Mouse (Mus musculus) myocyte (in vitro differentiated cells): ENCODE data around the gene Shroom3.

Source experiments
- E2F4 ChIP-seq: IDR thresholded peaks from one replicate; pipeline ENCODE4 v1.6.1; 2011; ENCODE audit warnings: mild to moderate bottlenecking, control low read depth, moderate library complexity; ENCODE audit not compliant: insufficient read depth
- MAX ChIP-seq: IDR thresholded peaks from one replicate; pipeline ENCODE4 v1.6.1; 2011; ENCODE audit warnings: low read depth, mild to moderate bottlenecking, control low read depth
- MYOD1 ChIP-seq, 3 experiments: IDR thresholded peaks; one replicate each; pipeline ENCODE4 v1.6.1; 2011; ENCODE audit warnings: control low read depth in 2 of 3, low read depth in 2 of 3, mild to moderate bottlenecking in 2 of 3, moderate library complexity in 1 of 3; ENCODE audit not compliant: insufficient read length in 2 of 3, control insufficient read depth in 1 of 3
- POLR2A ChIP-seq: IDR thresholded peaks from one replicate; pipeline ENCODE4 v1.6.1; 2011; ENCODE audit warnings: low read depth, mild to moderate bottlenecking, control low read depth, moderate library complexity; ENCODE audit not compliant: insufficient read length
- REST ChIP-seq: IDR thresholded peaks from one replicate; pipeline ENCODE4 v1.6.1; 2011; ENCODE audit warnings: mild to moderate bottlenecking, control low read depth, moderate library complexity; ENCODE audit not compliant: insufficient read depth, insufficient read length
- TCF12 ChIP-seq: IDR thresholded peaks from one replicate; pipeline ENCODE4 v1.6.1; 2011; ENCODE audit warnings: mild to moderate bottlenecking, control low read depth; ENCODE audit not compliant: poor library complexity, insufficient read depth, severe bottlenecking
- TCF3 ChIP-seq: IDR thresholded peaks from one replicate; pipeline ENCODE4 v1.6.1; 2011; ENCODE audit warnings: low read depth, control low read depth; ENCODE audit not compliant: insufficient read length
- USF1 ChIP-seq: IDR thresholded peaks from one replicate; pipeline ENCODE4 v1.6.1; 2011; ENCODE audit warnings: low read depth, mild to moderate bottlenecking, control low read depth, moderate library complexity

DNA sequence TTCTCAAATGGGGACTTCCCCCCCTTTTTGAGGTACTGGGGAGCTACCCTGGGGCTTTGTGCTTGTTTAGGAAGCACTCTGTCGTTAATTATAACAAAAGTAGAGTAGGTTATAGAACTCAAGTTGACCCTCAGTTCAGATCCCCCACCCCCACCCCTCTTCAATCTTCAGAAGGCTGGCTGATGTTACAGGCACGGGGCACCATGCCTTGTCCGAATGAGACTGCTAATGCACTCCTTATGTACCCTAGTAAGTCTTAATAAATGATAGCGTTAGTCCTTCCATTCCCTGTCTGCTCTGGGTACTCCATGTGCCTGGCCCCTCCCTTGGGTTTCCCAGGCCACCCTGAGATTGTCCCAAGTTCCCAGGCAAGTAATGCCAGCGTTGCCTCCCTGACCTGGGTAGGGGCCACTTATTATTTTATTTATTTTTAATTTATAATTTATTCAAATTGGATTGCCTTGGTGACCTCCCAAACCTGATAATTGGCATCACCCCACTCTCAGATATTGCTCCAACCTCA lies 315.3 kb downstream of the Shroom3 start:
- no peak for TF ChIP-seq POLR2A
- TF ChIP-seq MAX = no peak
- no peak for TF ChIP-seq USF1
- no peak for TF ChIP-seq TCF3
- no peak for TF ChIP-seq E2F4
- TF ChIP-seq MYOD1 (IDR thresholded peaks at IDR 0.05; ENCODE audit: control insufficient read depth in 1 of 3, insufficient read length in 2 of 3, low read depth in 2 of 3) = no peak
- TF ChIP-seq REST = no peak
- TF ChIP-seq TCF12 = no peak
